Mouse (Mus musculus) bone marrow macrophage, adult 2 months (primary cell): ENCODE results near the gene Zfp593.

Experiments used
- CTCF ChIP-seq: IDR thresholded peaks from 2 replicates; pipeline ENCODE4 v1.5.1; 2012; ENCODE audit warnings: low read depth, mild to moderate bottlenecking, low read length, moderate library complexity
- POLR2A ChIP-seq: IDR thresholded peaks from 2 replicates; pipeline ENCODE4 v1.6.1; 2012; ENCODE audit warnings: mild to moderate bottlenecking, low read depth, low read length, borderline replicate concordance

DNA sequence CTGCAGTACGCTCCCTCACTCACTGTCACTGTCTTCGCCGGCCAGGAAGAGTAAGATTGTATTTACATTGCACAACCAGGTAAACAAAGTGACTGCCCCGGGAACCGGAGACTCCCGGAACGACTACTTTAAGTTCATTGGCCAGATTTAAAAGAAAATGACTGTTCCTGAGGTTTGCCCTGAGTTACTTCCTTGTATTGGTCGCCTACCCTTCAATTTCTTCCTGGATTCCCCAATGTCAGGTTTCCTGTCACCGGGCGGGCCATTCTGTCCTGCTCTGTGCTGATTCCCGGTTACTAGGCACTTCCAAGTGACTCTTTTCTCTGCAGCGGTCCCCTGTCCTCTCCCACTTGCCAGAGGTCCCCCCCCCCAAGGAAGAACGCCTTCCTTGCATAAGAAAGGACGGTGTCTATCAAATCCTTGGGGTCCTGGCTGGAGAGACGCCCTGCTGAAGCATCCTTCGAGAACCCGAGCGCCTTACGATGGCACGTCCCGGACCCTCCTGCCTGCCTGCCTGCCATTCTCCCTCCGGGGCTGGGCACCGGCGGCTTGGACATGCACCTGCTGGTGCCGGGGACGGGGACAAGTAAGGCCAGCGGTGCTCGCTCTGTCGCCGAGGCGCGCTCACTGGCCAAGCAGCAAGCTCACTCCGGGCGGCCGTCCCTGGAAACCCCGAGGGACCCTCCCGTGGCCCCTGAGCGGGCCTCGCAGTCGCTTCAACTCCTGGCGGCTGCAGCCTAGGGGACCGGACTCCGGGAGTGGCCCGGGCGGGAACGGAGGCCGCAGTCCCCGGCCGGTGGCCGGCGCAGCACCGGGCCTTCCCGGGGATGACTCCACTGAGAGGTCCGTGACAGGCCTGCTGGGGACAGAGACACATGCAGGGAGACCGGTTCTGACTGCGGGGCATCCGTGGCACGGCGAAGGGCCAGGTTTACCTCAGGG, 41.1 kb upstream of the Zfp593 start:
- TF ChIP-seq CTCF (no peak), POLR2A (no peak)
